Mouse (Mus musculus) erythroblast, embryonic 14.5 days (primary cell): ENCODE measurements around the gene Ncoa6. TPM values are rescaled to one million over a fixed set of nuclear protein-coding genes. Genes with fewer than 3 reads are reported as not detected.
"Not testable (repeated sequence)": the region's sequence is repeated elsewhere in the genome, so short reads cannot be mapped to it uniquely, and the experiment has no call there.

ENCODE experiments used
- H3K27me3 ChIP-seq: 2 replicates; pipeline ENCODE4 v1.6.1; 2012; ENCODE audit warnings: inconsistent platforms; ENCODE audit not compliant: control insufficient read depth
- H3K36me3 ChIP-seq: 2 replicates; pipeline ENCODE4 v1.6.1; 2012; ENCODE audit warnings: mild to moderate bottlenecking, inconsistent platforms; ENCODE audit not compliant: control insufficient read depth
- H3K4me1 ChIP-seq: 2 replicates; pipeline ENCODE4 v1.6.1; 2012; ENCODE audit warnings: inconsistent platforms; ENCODE audit not compliant: control insufficient read depth
- H3K4me3 ChIP-seq: replicated peaks from 2 replicates; pipeline ENCODE3; 2012; ENCODE audit warnings: moderate library complexity, mild to moderate bottlenecking, inconsistent platforms
- H3K9me3 ChIP-seq: 2 replicates; pipeline ENCODE4 v1.6.1; 2012; ENCODE audit warnings: low read length, inconsistent platforms, mixed read lengths; ENCODE audit not compliant: control insufficient read depth
- GATA1 ChIP-seq: IDR thresholded peaks from 2 replicates; pipeline ENCODE4 v1.6.1; 2012; ENCODE audit warnings: low read length, inconsistent platforms, mixed read lengths
- TAL1 ChIP-seq: IDR thresholded peaks from 3 replicates; pipeline ENCODE4 v1.6.1; 2012; ENCODE audit warnings: low read length, inconsistent platforms, mixed read lengths
- polyA plus RNA-seq: library from polyadenylated mRNA; stranded (reverse); fragments of >175 nt; gene quantifications from 2 replicates; pipeline ENCODE4 v1.2.3, GENCODE M21; 2012

Ncoa6 gene
- polyA plus RNA-seq, 1 experiment = 0.81 TPM

DNA sequence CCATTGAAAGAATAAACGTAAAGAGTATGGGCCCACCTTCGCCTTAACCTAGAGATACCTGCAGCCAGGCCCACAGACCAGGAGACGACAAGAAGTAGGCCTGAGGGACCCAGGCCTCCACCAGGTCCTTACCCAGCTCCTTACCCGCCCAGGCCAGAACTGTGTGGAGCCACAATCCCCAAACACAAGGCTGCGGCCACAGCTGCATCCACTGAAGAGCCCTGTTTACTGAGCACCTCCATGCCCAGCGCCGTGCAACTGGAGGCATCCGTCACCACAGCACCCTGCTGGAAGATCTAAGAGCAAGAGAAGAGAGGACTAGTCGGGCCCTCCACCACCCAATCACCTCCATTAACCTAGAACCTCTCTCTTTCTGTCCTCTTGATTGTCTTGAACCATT lies 32.1 kb upstream of the Ncoa6 start:
- no peaks in the 10 kb centered on the region for H3K4me1 ChIP-seq
- peaks cover 6% of the 10 kb centered on the region for H3K27me3 ChIP-seq
- H3K9me3 ChIP-seq = no peaks in the 10 kb centered on the region
- no peaks in the 10 kb centered on the region for H3K36me3 ChIP-seq
- no peak overlapping the region for H3K4me3 ChIP-seq
- no peak for TF ChIP-seq TAL1
- no peak for TF ChIP-seq GATA1

DNA sequence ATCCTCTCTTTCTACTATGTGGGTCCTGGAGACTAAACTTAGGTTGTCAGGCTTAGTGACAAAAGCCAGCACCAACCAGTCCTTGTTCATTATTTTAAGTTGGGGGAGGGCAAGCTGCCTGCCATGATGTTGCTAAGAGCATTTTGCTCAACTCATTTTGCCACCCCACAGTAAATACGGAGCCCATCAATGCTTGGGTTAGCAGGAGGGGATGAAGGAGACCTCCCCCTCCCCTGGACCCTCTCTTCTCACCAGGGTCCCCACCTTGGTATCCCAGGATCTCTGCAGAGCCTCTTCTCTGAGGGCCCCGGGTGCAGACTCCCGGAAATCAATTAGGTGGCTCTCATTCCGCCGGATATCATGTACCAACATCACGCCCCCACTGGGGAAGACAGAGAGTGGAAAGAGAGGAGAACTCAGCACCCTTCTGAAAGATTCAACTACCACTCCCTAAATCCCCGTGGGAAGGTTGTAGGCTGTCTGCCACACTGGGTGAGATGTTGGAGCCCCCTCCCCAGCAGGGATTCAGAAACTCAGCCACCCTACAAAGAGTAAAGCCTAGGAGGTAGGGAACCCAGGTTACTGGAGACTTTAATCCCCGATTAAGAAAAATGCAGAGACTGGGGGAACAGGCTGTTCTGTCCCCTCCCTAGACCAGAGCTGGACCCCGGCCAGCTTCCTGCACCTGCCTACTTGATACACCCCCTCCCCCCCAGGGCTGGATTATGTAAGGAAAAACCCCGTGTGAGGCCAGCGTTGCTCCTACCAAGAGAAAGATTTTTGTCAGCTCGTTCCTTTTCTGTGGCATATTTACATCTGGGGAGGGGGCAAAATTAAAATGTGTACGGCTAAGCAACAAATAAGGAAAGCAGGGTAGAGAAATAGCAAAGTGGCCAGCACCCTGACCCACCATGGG lies 31.0 kb upstream of the Ncoa6 start:
- Histone ChIP-seq H3K4me1 (no peaks in the 10 kb centered on the region), H3K36me3 (no peaks in the 10 kb centered on the region), H3K27me3 (peaks cover 6% of the 10 kb centered on the region), H3K4me3 (no peak overlapping the region), H3K9me3 (no peaks in the 10 kb centered on the region)
- TF ChIP-seq TAL1 (no peak), GATA1 (no peak)

DNA sequence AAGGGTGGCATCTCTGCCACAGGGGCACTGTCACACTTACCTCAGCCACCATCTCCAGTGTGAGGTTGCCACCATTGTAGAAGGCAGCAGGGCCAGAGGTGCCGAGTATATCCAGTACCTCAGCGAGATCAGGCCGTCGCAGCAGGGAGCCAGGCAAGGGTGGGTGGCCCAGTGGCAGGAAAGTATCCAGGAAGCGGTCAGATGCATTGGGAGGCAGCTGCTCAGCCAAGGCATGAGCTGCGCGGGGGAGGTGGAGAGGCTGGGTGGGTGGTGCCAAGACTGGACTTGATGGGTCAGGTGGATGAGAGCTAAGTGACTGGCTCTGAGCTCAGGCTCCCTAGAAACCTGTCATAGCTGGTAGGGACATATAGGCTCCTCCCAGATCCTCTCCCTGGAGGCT lies 28.9 kb upstream of the Ncoa6 start:
- Histone ChIP-seq H3K4me3 (no peak overlapping the region), H3K9me3 (no peaks in the 10 kb centered on the region), H3K27me3 (peaks cover 6% of the 10 kb centered on the region), H3K4me1 (no peaks in the 10 kb centered on the region), H3K36me3 (no peaks in the 10 kb centered on the region)
- no peak for TF ChIP-seq GATA1
- no peak for TF ChIP-seq TAL1

DNA sequence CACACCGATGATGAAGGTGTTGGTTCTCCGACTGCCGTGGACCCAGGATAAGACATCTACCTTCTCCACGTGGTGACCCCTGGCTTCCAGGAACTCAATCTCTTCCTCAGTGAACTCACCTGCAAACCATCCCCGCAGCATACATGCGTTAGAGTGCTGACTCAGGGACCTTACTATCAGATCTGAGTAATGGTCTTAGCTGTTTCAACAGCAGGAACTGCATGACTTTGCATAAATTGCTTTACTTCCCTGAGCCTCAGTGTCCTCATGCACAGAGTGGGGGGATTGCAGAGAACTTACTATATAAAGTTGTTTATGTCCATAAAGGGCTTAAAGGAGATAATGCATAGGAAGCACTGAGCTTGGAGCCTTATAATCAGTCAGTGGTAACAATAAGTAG lies 17.3 kb upstream of the Ncoa6 start:
- no peak for TF ChIP-seq TAL1
- no peak for TF ChIP-seq GATA1

DNA sequence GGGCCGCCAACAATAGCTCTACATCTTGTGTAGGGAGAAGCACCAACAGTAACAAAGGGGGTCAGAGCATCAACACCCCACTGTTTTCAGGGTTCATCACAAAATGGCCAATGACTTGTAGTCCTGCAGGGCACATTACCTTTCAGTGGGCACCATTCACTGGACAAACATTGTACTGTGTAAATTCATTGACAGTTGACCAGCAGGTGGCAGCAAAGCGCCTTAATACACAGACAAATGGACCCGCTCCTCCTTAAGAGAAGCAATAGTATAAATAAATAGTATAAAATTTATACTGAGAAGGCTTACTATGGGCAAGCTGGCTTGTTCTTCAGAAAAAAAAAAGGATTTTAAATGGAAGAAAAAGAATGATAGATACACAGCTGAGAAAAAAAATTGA lies 8.3 kb upstream of the Ncoa6 start:
- H3K4me3 ChIP-seq = no peak overlapping the region
- no peak for TF ChIP-seq TAL1
- no peak for TF ChIP-seq GATA1
- H3K4me1 ChIP-seq = no peaks in the 10 kb centered on the region
- H3K27me3 ChIP-seq = no peaks in the 10 kb centered on the region; the same call in 1 of the 2 replicates
- H3K9me3 ChIP-seq = no peaks in the 10 kb centered on the region
- no peaks in the 10 kb centered on the region for H3K36me3 ChIP-seq

More for the DNA sequence above, 17.3 kb upstream of the Ncoa6 start:
- no peaks in the 10 kb centered on the region for H3K9me3 ChIP-seq
- no peaks in the 10 kb centered on the region for H3K36me3 ChIP-seq
- no peaks in the 10 kb centered on the region for H3K27me3 ChIP-seq
- H3K4me1 ChIP-seq = no peaks in the 10 kb centered on the region
- no peak overlapping the region for H3K4me3 ChIP-seq

DNA sequence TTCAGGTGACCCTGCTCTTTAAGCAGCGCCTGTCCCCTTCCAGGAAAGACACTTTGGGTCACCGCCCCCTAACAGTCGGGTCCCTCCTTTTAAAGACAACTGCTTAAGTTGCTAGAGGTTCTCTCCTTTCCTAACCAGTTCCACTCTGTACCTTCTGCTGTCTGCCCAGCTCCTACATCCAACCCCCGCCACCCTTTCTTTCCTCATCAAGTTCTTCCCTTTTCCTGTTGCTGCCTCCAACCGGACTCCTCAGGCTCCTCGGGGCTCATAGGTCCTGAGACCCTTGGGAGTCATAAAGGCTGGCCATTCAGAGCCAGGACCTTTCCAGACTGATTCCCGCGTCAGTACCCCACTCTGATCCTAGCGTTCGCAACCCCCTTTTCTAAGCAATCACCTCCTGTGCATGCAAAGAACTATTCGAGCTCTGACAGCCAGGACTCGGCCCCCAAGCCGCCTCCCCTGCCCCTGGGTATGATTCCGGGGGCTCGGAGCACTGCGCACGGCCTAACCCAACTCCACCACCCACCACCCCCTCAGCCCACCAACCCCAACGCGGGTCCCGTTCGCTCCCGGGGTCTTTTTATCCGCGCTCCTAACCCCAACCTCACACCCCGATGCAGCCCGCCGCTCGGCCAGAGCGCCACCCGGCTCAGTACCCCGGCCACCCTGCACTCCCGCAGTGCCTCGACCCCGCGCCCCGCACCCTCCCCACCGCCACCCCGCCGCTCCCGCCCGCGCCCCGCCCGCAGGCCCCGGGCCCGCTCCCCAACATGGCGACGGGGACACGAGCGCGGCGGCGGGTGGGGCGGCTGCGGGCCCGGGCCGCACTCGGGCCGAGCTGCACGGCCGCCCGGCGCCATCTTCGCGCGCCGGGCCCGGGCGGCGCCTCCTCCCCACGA lies 774 bp downstream of the Ncoa6 start:
- Histone ChIP-seq H3K4me3 (peak overlapping the region; percentile 91), H3K9me3 (no peaks in the 10 kb centered on the region), H3K4me1 (peaks cover 36% of the 10 kb centered on the region), H3K27me3 (no peaks in the 10 kb centered on the region; the same call in 1 of the 2 replicates), H3K36me3 (no peaks in the 10 kb centered on the region)
- TF ChIP-seq TAL1 (no peak), GATA1 (no peak)

DNA sequence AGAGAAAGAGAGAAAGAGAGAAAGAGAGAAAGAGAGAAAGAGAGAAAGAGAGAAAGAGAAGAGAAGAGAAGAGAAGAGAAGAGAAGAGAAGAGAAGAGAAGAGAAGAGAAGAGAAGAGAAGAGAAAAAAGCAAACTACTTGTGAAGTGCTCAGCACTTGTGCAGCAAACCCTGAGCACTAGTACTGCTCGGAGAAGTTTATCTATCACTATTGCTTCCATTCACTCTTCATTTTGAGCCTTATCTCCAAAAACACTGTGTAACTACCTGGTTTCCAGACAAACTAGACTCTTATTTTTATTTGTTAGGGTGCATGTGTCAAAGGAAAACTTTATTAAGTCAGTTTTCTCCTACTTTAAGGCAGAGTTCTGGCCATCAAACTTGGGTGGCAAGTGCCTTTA lies 6.8 kb downstream of the Ncoa6 start:
- H3K9me3 ChIP-seq = no peaks in the 10 kb centered on the region
- no peaks in the 10 kb centered on the region for H3K27me3 ChIP-seq
- H3K36me3 ChIP-seq = peaks cover 5% of the 10 kb centered on the region; the same call in 1 of the 2 replicates
- no peak overlapping the region for H3K4me3 ChIP-seq
- peaks cover 27% of the 10 kb centered on the region for H3K4me1 ChIP-seq
- TF ChIP-seq TAL1 (no peak), GATA1 (no peak)

DNA sequence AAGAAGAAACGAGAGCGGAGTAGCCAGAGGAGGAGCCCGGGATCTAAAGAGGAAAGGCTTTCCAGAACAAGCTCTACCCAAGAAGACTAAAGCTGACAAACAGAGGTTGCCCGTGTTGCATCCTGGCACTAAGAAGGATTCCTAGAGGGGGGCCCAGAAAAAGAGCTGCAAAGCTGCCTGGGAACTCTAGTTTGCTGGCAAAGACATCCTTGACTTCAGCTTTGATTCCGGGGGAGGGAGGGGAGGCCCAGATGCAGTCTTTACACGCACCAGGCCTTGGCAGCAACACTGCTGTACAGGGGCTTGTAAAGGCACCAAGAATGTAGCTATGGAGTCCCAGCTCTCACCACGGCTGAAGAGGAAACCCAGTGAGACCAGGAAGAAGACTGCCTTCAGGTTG lies 20.1 kb downstream of the Ncoa6 start:
- H3K4me1 ChIP-seq = no peaks in the 10 kb centered on the region
- peaks cover 5% of the 10 kb centered on the region for H3K36me3 ChIP-seq
- no peaks in the 10 kb centered on the region for H3K9me3 ChIP-seq
- TF ChIP-seq GATA1 = no peak
- TF ChIP-seq TAL1 = no peak
- no peaks in the 10 kb centered on the region for H3K27me3 ChIP-seq
- no peak overlapping the region for H3K4me3 ChIP-seq

DNA sequence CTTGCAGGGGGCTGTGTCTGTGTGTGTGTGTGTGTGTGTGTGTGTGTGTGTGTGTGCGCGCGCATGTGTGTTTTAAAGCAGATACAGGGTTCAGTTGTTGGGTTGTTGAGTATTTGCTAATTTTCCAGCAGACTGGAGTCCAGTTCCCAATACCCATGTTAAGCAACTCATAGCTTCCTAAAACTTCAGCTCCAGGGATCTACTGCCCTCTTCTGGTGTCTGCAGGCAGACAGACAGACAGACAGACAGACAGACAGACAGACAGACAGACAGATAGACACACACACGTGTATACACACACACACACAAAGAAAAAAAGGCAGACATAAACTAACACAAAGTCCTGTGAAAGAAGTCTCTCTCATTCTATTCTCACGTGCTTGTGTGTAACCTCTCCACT lies 22.4 kb downstream of the Ncoa6 start:
- peaks cover 5% of the 10 kb centered on the region for H3K36me3 ChIP-seq
- no peaks in the 10 kb centered on the region for H3K27me3 ChIP-seq
- H3K9me3 ChIP-seq = no peaks in the 10 kb centered on the region
- H3K4me1 ChIP-seq = no peaks in the 10 kb centered on the region
- TF ChIP-seq TAL1 (no peak), GATA1 (no peak)
- no peak overlapping the region for H3K4me3 ChIP-seq

DNA sequence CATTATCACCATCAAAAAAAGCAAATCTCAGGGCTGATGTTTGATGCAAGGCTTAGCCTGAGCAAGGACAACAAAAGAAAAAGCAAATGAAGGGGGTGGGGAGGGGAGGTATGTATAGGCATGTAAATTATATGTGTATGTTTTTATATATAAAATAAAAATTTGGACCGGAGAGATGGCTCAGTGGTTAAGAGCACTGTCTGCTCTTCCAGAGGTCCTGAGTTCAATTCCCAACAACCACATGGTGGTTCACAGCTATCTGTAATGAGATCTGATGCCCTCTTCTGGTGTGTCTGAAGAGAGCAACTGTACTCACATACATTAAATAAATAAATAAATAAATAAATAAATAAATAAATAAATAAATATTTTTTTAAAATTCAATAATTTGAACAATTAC lies 25.8 kb downstream of the Ncoa6 start:
- H3K9me3 ChIP-seq, H3K4me1 ChIP-seq, H3K36me3 ChIP-seq, H3K4me3 ChIP-seq, H3K27me3 ChIP-seq: not testable (repeated sequence)
